Mouse (Mus musculus) ES-Bruce4 (cell line): ENCODE measurements around the gene Il10ra. TPM values are rescaled to one million over a fixed set of nuclear protein-coding genes. Genes with fewer than 3 reads are reported as not detected.

Experiments used
- H3K27ac ChIP-seq: 2 replicates; pipeline ENCODE4 v1.5.1; 2012; ENCODE audit warnings: low read length, inconsistent platforms; ENCODE audit not compliant: insufficient read depth
- H3K27me3 ChIP-seq: 2 replicates; pipeline ENCODE4 v1.6.1; 2012; ENCODE audit warnings: mild to moderate bottlenecking, low read length, inconsistent platforms; ENCODE audit not compliant: control insufficient read depth, poor library complexity, insufficient read depth, severe bottlenecking
- H3K36me3 ChIP-seq: 2 replicates; pipeline ENCODE4 v1.6.1; 2012; ENCODE audit warnings: inconsistent platforms, mild to moderate bottlenecking, low read length, moderate library complexity; ENCODE audit not compliant: control insufficient read depth, poor library complexity, insufficient read depth, severe bottlenecking
- H3K4me1 ChIP-seq: one replicate; pipeline ENCODE4 v1.8.1; 2011; ENCODE audit warnings: low read length; ENCODE audit not compliant: control insufficient read depth, insufficient read depth
- H3K4me3 ChIP-seq: 2 replicates; pipeline ENCODE4 v1.5.1; 2011; ENCODE audit warnings: low read depth, mild to moderate bottlenecking, low read length
- H3K9ac ChIP-seq: 2 replicates; pipeline ENCODE4 v1.6.1; 2012; ENCODE audit warnings: low read depth, mild to moderate bottlenecking, inconsistent platforms; ENCODE audit not compliant: poor library complexity, severe bottlenecking
- H3K9me3 ChIP-seq: replicated peaks from 2 replicates; pipeline ENCODE4 v1.6.1; 2012; ENCODE audit warnings: mild to moderate bottlenecking, low read length, inconsistent platforms; ENCODE audit not compliant: control insufficient read depth, poor library complexity, insufficient read depth, severe bottlenecking
- CTCF ChIP-seq: IDR thresholded peaks from one replicate; pipeline ENCODE4 v1.8.1; 2011; ENCODE audit warnings: low read depth, low read length
- EP300 ChIP-seq: IDR thresholded peaks from 2 replicates; pipeline ENCODE4 v1.6.1; 2011; ENCODE audit warnings: low read depth, low read length; ENCODE audit not compliant: insufficient read depth
- POLR2A ChIP-seq: IDR thresholded peaks from one replicate; pipeline ENCODE4 v1.8.1; 2011; ENCODE audit warnings: low read length; ENCODE audit not compliant: insufficient read depth
- polyA plus RNA-seq: library from polyadenylated mRNA; stranded (reverse); fragments of >200 nt; gene quantifications from 2 replicates; pipeline ENCODE4 v1.2.4, GENCODE M21; 2011; ENCODE audit warnings: low read depth; ENCODE audit not compliant: missing spikeins, insufficient read depth, insufficient read length

Gene Il10ra
- polyA plus RNA-seq, 1 experiment, result not detected

GRCm38 (mm10) chr9:45301771-45302170 is 32.8 kb upstream of the Il10ra start:
- Histone ChIP-seq H3K27me3 (no peaks in the 10 kb centered on the region), H3K9me3 (no peaks in the 10 kb centered on the region), H3K4me1 (no peaks in the 10 kb centered on the region), H3K27ac (no peak overlapping the region), H3K36me3 (no peaks in the 10 kb centered on the region), H3K9ac (no peak overlapping the region), H3K4me3 (no peak overlapping the region)
- TF ChIP-seq POLR2A, result no peak
- 0 out of 2 replicates have a peak, but pooled peaks have one; percentile 17 for TF ChIP-seq EP300
- no peak for TF ChIP-seq CTCF

GRCm38 (mm10) chr9:45300422-45301104 is 31.6 kb upstream of the Il10ra start:
- Histone ChIP-seq H3K9me3 (no peaks in the 10 kb centered on the region), H3K27ac (no peak overlapping the region), H3K4me1 (no peaks in the 10 kb centered on the region), H3K27me3 (no peaks in the 10 kb centered on the region), H3K36me3 (no peaks in the 10 kb centered on the region), H3K9ac (no peak overlapping the region), H3K4me3 (no peak overlapping the region)
- no peak for TF ChIP-seq POLR2A
- peak; percentile 94 for TF ChIP-seq CTCF
- TF ChIP-seq EP300, result peak; percentile 83

- Histone ChIP-seq H3K36me3 (no peaks in the 10 kb centered on the region), H3K4me1 (no peaks in the 10 kb centered on the region), H3K9ac (no peak overlapping the region), H3K9me3 (no peaks in the 10 kb centered on the region), H3K27me3 (no peaks in the 10 kb centered on the region), H3K4me3 (no peak overlapping the region), H3K27ac (no peak overlapping the region)
- TF ChIP-seq POLR2A, result no peak
- TF ChIP-seq EP300, result no peak
- peak; percentile 84 for TF ChIP-seq CTCF
These were observed 30.5 kb upstream of the Il10ra start for GRCm38 (mm10) chr9:45299231-45300006.

- H3K9ac ChIP-seq, result no peak overlapping the region
- no peak overlapping the region for H3K27ac ChIP-seq
- H3K27me3 ChIP-seq, result no peaks in the 10 kb centered on the region
- no peaks in the 10 kb centered on the region for H3K4me1 ChIP-seq
- no peaks in the 10 kb centered on the region for H3K36me3 ChIP-seq
- H3K4me3 ChIP-seq, result no peak overlapping the region
- TF ChIP-seq CTCF (no peak), POLR2A (no peak), EP300 (no peak)
- H3K9me3 ChIP-seq, result no peaks in the 10 kb centered on the region
These were observed 25.5 kb upstream of the Il10ra start for GRCm38 (mm10) chr9:45294210-45295011.

GRCm38 (mm10) chr9:45291481-45292168 is 22.7 kb upstream of the Il10ra start:
- H3K4me1 ChIP-seq, result no peaks in the 10 kb centered on the region
- no peaks in the 10 kb centered on the region for H3K9me3 ChIP-seq
- H3K27me3 ChIP-seq, result no peaks in the 10 kb centered on the region
- no peak overlapping the region for H3K4me3 ChIP-seq
- H3K36me3 ChIP-seq, result no peaks in the 10 kb centered on the region
- H3K9ac ChIP-seq, result no peak overlapping the region
- TF ChIP-seq POLR2A, result no peak
- no peak for TF ChIP-seq EP300
- TF ChIP-seq CTCF, result no peak
- no peak overlapping the region for H3K27ac ChIP-seq
